Mouse (Mus musculus) layer of hippocampus, adult 18-20 months (tissue): ENCODE data around the gene Tcp11. TPM values are rescaled to one million over a fixed set of nuclear protein-coding genes. Genes with fewer than 3 reads are reported as not detected.
A peak's percentile ranks its signal among the peaks of the same experiment; 100 is the strongest.

Experiments used
- DNase-seq, 2 experiments: peaks; one replicate each; pipeline ENCODE4 v3.0.0; 2022; ENCODE audit warnings: low spot score in 2 of 2
- total RNA-seq, 2 experiments: library from RNA; stranded (reverse); gene quantifications; 2 replicates each; pipeline ENCODE4 v1.2.3; 2021

Tcp11 gene
- total RNA-seq, 2 experiments from 2014 or later = 0.68 to 1.6 TPM

DNA sequence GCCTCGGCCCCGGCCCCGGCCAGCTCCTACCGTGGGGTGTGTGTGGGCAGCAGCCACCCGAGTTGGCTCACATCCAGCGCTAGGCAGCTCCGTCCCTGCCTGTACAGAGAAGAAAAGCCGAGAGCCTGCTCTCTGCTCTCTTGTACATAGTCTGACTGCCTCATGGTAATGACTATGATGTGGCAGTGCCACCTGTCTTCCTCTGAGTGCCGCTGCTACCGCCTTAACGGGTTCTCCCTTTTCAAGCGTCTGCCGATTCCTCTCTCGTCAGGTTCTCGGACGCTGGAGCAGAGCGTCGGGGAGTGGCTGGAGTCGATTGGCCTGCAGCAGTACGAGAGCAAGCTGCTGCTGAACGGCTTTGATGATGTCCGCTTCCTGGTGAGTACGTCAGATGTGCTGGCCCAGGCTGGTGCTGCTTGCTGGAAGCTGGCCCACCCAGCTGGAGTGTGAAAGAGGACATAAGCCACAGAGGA, 38.1 kb downstream of the Tcp11 start:
- DNase-seq = peak; percentile 53 to 63

GRCm38 (mm10) chr17:28041298-28041697, 39.1 kb downstream of the Tcp11 start:
- DNase-seq = no peak

DNA sequence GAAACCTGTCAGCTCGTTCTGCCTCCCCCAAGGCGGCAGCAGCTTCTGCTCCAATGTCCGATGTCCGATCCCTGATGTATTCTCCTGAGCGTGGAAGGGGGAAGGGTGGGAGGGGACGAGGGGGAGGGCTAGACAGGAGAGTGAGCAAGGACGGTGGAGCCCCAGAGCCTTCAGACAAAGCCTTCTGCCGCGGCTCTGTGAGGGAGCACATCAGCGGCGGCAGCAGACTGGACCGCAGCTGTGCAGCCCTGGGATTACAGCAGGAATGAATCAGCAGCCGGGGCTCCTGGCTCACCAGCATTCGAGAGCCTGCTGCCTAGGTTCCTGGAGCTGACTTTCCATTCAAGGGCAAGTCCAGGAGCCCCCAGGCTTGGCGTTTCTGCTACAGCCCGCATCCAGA, 39.8 kb downstream of the Tcp11 start:
- DNase-seq = no peak

DNA sequence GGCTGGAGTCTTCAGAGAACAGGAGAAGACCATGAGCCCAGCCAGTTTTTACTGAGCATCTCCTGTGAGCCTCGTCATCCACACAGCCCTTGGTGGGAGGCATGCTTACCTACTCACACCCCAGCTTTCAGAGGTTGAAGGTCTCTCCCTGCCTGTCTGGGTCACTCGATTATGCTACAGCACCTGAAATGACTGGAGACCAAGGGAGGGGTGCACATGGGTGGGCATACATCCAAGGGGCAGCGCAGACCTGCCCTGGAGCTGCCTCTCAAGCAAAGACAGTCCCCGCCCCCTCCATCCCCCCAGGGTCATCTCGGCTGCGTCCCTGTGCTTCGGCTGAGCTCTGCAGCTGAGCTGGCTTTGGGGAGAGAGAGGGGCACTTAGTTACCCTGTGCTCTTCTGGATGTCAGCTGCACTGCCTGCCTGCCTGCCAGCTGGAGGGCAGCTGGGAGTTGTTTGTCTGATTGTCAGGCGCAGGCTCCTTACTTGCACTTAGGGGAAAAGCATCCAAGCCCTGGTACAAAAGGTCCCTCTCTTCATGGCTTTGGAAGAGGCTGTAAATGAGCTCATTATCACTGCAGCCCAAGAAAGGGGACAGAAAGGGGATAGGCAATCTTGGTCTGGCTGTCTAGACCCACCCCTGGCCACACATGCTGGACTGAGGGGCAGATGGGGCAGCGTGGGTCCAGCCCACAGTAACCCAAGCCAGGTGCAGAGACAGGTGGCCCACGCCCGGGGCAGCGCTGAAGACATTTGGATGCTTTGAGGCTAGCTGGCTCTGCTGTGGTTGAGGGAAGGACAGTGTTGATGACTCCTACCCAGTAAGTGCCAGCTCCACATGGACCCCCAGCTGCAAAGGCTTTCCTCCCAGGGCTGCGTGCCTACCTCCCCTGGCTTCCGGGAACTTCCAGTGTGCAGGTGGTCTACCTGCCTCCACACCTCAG, 43.4 kb downstream of the Tcp11 start:
- peak in 1 of 2 experiments; percentile 54 for DNase-seq

DNA sequence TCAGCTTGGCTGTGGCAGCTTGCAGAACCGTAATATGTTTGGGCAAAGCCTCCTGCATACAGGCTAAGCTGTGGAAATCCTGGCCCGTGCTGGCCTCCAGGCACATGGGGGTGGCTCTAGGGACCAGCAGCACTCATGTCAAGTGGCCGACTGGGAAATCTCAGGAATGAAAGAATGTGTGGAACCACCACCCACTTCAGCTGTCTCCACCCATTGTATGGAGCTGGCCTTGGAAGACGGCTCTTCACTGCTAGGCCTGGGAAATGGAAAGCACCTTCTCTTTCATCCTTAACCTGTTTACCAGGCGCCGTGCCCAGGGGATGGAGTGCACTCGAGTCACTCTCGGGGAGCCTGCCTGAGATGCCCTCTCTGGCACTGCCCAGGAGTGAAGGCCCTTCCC, 45.5 kb downstream of the Tcp11 start:
- DNase-seq = no peak

- DNase-seq = no peak
These were observed 47.3 kb downstream of the Tcp11 start for GRCm38 (mm10) chr17:28033046-28033580.

DNA sequence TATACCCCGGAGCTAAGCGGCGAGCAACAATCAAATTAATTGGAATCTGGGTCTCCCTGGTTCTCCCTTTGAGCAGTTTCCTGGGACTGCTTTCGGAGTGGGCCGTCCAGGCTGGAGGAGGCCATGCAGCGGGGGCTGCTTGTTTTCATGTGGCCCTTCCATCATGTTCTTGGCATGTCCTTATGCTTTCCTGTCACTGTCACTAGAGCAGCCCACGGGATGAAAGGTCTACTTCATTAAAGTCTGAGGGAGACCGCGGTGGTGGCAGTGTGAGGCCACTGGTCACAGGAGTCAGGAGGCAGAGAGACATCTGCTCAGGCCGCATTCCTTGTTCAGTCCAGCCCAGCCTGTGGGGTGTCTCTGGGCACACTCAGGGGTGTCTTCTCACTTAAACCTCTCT, 48.2 kb downstream of the Tcp11 start:
- DNase-seq = no peak

- DNase-seq = no peak
These were observed 49.0 kb downstream of the Tcp11 start for GRCm38 (mm10) chr17:28031281-28031941.

DNA sequence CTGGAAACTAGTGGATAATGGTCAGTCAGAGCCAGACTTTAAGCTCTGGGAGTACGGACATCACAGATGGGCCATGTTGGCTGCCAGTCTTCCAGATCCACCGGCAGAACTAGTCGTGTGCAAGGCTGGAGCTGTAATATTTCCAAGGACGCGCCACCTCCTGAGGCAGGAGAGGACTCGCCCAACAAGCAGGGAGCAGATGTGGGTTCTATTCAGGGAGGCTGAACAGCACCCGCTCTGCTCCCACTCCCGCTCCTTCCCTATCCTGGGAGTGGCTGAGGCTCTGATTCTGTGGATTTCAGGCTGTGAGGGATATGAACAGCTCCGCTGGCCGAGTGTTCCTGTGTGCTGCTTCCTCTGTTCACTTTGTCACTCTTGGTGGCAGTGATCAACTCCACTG, 50.0 kb downstream of the Tcp11 start:
- no peak for DNase-seq

GRCm38 (mm10) chr17:28029308-28029707, 51.1 kb downstream of the Tcp11 start:
- no peak for DNase-seq

- DNase-seq = no peak
These were observed 52.2 kb downstream of the Tcp11 start for GRCm38 (mm10) chr17:28028236-28028635.

GRCm38 (mm10) chr17:28027197-28027596, 53.2 kb downstream of the Tcp11 start:
- no peak for DNase-seq

GRCm38 (mm10) chr17:28026111-28026872, 54.1 kb downstream of the Tcp11 start:
- DNase-seq = no peak

DNA sequence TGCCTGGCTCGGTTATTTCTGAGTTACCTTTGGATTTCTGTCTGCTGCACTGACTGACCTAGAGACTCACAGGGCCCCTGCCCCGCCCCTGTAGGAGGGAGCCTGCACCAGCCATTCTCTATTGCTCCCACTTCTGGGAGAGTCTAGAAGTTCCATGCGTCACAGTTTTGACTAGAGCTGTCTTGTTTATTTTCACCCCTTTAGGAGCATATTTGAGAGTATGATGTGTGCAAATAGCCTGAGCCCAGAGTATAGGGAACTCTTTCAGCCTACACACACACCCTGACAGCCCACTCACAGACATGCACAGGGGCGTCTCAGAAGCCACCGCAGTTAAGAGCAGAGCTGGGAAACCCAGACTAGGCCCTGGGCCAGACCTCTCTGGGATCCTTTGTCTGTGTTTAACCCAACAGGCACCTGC, 54.9 kb downstream of the Tcp11 start:
- DNase-seq = no peak

- peak; percentile 73 to 89 for DNase-seq
These were observed 57.4 kb downstream of the Tcp11 start for GRCm38 (mm10) chr17:28022854-28023655.

GRCm38 (mm10) chr17:28021911-28022310, 58.5 kb downstream of the Tcp11 start:
- DNase-seq = no peak

GRCm38 (mm10) chr17:28019785-28020696, 60.4 kb downstream of the Tcp11 start:
- DNase-seq = no peak

DNA sequence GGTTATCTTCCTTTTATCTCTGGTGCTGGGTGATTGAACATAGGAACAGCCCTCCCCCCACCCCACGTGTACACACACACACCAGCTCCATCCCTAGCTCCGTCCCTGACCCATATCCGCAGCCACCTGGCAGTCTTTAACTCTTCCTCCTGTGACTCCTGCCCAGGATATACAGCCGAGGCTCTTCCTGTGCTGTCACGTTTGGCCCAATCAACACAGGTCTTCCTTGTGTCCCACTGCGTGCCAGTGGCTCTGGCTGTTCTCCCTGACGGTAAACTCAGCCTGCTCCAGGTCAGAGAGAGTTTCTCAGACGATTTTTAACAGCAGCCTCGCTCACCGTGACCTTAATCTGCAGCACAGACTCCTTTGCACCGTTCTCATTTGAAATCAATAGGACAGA, 61.7 kb downstream of the Tcp11 start:
- DNase-seq = no peak

DNA sequence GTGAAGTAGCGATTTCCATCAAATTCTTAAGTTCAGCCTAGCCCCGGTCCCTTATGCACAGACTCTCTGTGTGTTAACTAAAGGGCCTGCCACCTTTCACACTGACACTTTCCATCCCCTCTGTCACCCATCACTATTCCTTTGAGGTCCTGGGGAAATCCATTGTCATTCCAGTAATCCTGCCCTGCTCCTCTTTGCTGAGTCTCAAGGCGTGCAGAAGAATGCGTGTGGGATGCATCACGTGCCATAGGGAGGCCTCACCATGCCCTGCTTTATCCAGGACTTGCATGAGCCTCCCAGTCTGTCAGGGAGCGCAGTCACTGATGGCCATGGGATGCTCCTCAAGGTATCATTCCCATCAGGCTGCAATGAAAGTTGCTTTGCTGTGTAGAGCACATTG, 62.1 kb downstream of the Tcp11 start:
- no peak for DNase-seq
